In the genomic region with DNA sequence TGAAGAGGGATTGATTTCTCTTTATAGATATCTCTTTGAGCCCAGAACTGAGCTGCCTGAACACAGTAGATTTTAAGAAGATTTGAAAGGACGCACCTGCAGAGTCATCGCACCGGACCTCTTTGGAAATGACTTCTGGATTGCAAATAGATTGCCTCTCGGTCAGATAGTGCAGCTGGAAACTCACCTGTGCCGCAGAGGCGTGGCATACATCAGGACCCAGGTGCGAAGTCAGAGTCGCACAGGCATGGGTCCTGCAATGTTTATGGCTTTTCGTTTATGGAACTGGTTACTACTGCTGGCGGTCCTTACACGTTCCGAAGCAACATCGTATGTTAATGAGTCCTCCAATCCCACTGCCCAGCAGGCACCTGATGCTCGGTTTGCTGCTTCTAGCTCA, we compare ENCODE assay signal across 17 mouse cellular contexts. TPM values are rescaled to one million over a fixed set of nuclear protein-coding genes. Genes with fewer than 3 reads are reported as not detected.
DNase-seq lines count a peak whose midpoint lies in the region; ATAC-seq and TF ChIP-seq lines count a peak whose summit lies in the region.
"Had no signal": no experiment of that assay in that cellular context is flagged by ENCODE, and none has a peak within 500 bp of the region (broad histone marks: within the 10 kb centered on the region; RNA-seq: fewer than 3 reads in every experiment).

No protein-coding gene starts in this region.

- DNase-seq in hindbrain, embryonic 14.5 days (ENCODE audit: low spot score), result no peak
- no peak for DNase-seq in limb, embryonic 10.5 days (ENCODE audit: low spot score)
- DNase-seq in urinary bladder, adult 18-20 months (ENCODE audit: low spot score in 2 of 2), result no peak
- DNase-seq: adrenal gland, postnatal 25 days; heart, adult 2 months had no signal

- no peaks in the 10 kb centered on the region for H3K4me1 ChIP-seq in hindbrain, embryonic 14.5 days (replicated peaks; ENCODE audit: control insufficient read depth, insufficient read depth, low read length)
- 0 out of 2 replicates have a peak, but pooled peaks cover 2% of the 10 kb centered on the region for H3K4me1 ChIP-seq in hindbrain, embryonic 13.5 days (replicated peaks)
- no peaks in the 10 kb centered on the region for H3K4me1 ChIP-seq in limb, embryonic 12.5 days (replicated peaks)
- no peaks in the 10 kb centered on the region for H3K4me1 ChIP-seq in limb, embryonic 10.5 days
- H3K4me1 ChIP-seq in intestine, embryonic 15.5 days (replicated peaks), result no peaks in the 10 kb centered on the region
- H3K4me1 ChIP-seq in intestine, postnatal 0 days (replicated peaks; ENCODE audit: control insufficient read depth, insufficient read depth, low read length), result no peaks in the 10 kb centered on the region
- H3K4me1 ChIP-seq: forebrain, embryonic 15.5 days; limb, embryonic 13.5 days had no signal

- WGBS in hindbrain, embryonic 14.5 days, result 69% methylated on average over 14 of the region's 14 CpGs
- WGBS in hindbrain, embryonic 13.5 days, result 76% methylated on average over 14 of the region's 14 CpGs
- WGBS in limb, embryonic 12.5 days, result 61% methylated on average over 14 of the region's 14 CpGs
- WGBS in limb, embryonic 10.5 days, result 67% methylated on average over 14 of the region's 14 CpGs
- WGBS in intestine, embryonic 15.5 days, result 54% methylated on average over 14 of the region's 14 CpGs
- WGBS in intestine, postnatal 0 days, result 41% methylated on average over 14 of the region's 14 CpGs

- no peak for ATAC-seq in hindbrain, embryonic 14.5 days (ENCODE audit: low FRiP score)
- no peak for ATAC-seq in hindbrain, embryonic 13.5 days (ENCODE audit: low FRiP score)
- no peak for ATAC-seq in limb, embryonic 12.5 days (ENCODE audit: insufficient number of reproducible peaks, insufficient read depth, low FRiP score, low TSS enrichment, low read depth)
- ATAC-seq in intestine, embryonic 15.5 days, result peak; percentile 47; the same call in 1 of the 2 replicates
- no peak for ATAC-seq in intestine, postnatal 0 days
- ATAC-seq: activated CD4-positive, CD25-positive, alpha-beta regulatory T cell, adult 4 months; Patski had no signal

- no peaks in the 10 kb centered on the region for H3K36me3 ChIP-seq in hindbrain, embryonic 14.5 days (replicated peaks; ENCODE audit: control insufficient read depth, insufficient read depth)
- no peaks in the 10 kb centered on the region for H3K36me3 ChIP-seq in hindbrain, embryonic 13.5 days
- H3K36me3 ChIP-seq in limb, embryonic 12.5 days, result no peaks in the 10 kb centered on the region
- no peaks in the 10 kb centered on the region for H3K36me3 ChIP-seq in limb, embryonic 10.5 days
- no peaks in the 10 kb centered on the region for H3K36me3 ChIP-seq in intestine, embryonic 15.5 days
- no peaks in the 10 kb centered on the region for H3K36me3 ChIP-seq in intestine, postnatal 0 days (ENCODE audit: control insufficient read depth, insufficient read depth)
- H3K36me3 ChIP-seq: forebrain, embryonic 15.5 days; limb, embryonic 13.5 days had no signal

- H3K9ac ChIP-seq in hindbrain, embryonic 14.5 days, result no peak overlapping the region
- no peak overlapping the region for H3K9ac ChIP-seq in hindbrain, embryonic 13.5 days
- H3K9ac ChIP-seq in limb, embryonic 12.5 days (replicated peaks), result no peak overlapping the region
- no peak overlapping the region for H3K9ac ChIP-seq in intestine, embryonic 15.5 days
- H3K9ac ChIP-seq in intestine, postnatal 0 days (ENCODE audit: low read depth, low read length), result no peak overlapping the region
- H3K9ac ChIP-seq: forebrain, embryonic 15.5 days; limb, embryonic 13.5 days; liver, embryonic 14.5 days had no signal

- H3K4me2 ChIP-seq in hindbrain, embryonic 14.5 days (replicated peaks), result peak overlapping the region; percentile 28
- H3K4me2 ChIP-seq in hindbrain, embryonic 13.5 days, result no peak overlapping the region
- peak overlapping the region; percentile 19; the same call in 1 of the 2 replicates for H3K4me2 ChIP-seq in limb, embryonic 12.5 days
- peak overlapping the region; percentile 44 for H3K4me2 ChIP-seq in intestine, embryonic 15.5 days (replicated peaks)
- H3K4me2 ChIP-seq in intestine, postnatal 0 days (replicated peaks; ENCODE audit: low read depth), result peak overlapping the region; percentile 60
- H3K4me2 ChIP-seq: limb, embryonic 13.5 days had no signal

- H3K27ac ChIP-seq in hindbrain, embryonic 14.5 days, result no peak overlapping the region
- H3K27ac ChIP-seq in hindbrain, embryonic 13.5 days, result no peak overlapping the region
- H3K27ac ChIP-seq in limb, embryonic 12.5 days, result no peak overlapping the region
- no peak overlapping the region for H3K27ac ChIP-seq in limb, embryonic 10.5 days
- no peak overlapping the region for H3K27ac ChIP-seq in intestine, embryonic 15.5 days
- no peak overlapping the region for H3K27ac ChIP-seq in intestine, postnatal 0 days (ENCODE audit: low read depth, low read length)
- H3K27ac ChIP-seq: forebrain, embryonic 15.5 days; heart, adult 2 months; left cerebral cortex, adult 2 months; limb, embryonic 13.5 days; liver, embryonic 14.5 days had no signal

- H3K4me3 ChIP-seq in hindbrain, embryonic 14.5 days (replicated peaks; ENCODE audit: low read length), result no peak overlapping the region
- H3K4me3 ChIP-seq in hindbrain, embryonic 13.5 days, result no peak overlapping the region
- H3K4me3 ChIP-seq in limb, embryonic 12.5 days (replicated peaks), result no peak overlapping the region
- H3K4me3 ChIP-seq in limb, embryonic 10.5 days, result no peak overlapping the region
- no peak overlapping the region for H3K4me3 ChIP-seq in intestine, embryonic 15.5 days (replicated peaks)
- H3K4me3 ChIP-seq in intestine, postnatal 0 days (ENCODE audit: low read depth, low read length), result peak overlapping the region; percentile 17; the same call in 1 of the 2 replicates
- H3K4me3 ChIP-seq: erythroblast, embryonic 14.5 days; forebrain, embryonic 15.5 days; heart, adult 2 months; left cerebral cortex, adult 2 months; limb, embryonic 13.5 days had no signal

- no peaks in the 10 kb centered on the region for H3K9me3 ChIP-seq in hindbrain, embryonic 14.5 days (ENCODE audit: control insufficient read depth, low read length)
- H3K9me3 ChIP-seq in hindbrain, embryonic 13.5 days, result no peaks in the 10 kb centered on the region
- no peaks in the 10 kb centered on the region for H3K9me3 ChIP-seq in limb, embryonic 12.5 days
- H3K9me3 ChIP-seq in limb, embryonic 10.5 days (replicated peaks), result no peaks in the 10 kb centered on the region
- no peaks in the 10 kb centered on the region for H3K9me3 ChIP-seq in intestine, embryonic 15.5 days
- H3K9me3 ChIP-seq in intestine, postnatal 0 days (ENCODE audit: control insufficient read depth), result no peaks in the 10 kb centered on the region
- H3K9me3 ChIP-seq: forebrain, embryonic 15.5 days; limb, embryonic 13.5 days had no signal

- 0 out of 2 replicates have a peak, but pooled peaks cover 4% of the 10 kb centered on the region for H3K27me3 ChIP-seq in hindbrain, embryonic 14.5 days (ENCODE audit: control insufficient read depth, insufficient read depth, low read length)
- no peaks in the 10 kb centered on the region; the same call in 1 of the 2 replicates for H3K27me3 ChIP-seq in hindbrain, embryonic 13.5 days
- H3K27me3 ChIP-seq in limb, embryonic 12.5 days, result peaks cover 5% of the 10 kb centered on the region; the same call in 1 of the 2 replicates
- H3K27me3 ChIP-seq in limb, embryonic 10.5 days (ENCODE audit: low read depth, poor library complexity, severe bottlenecking), result peaks cover 7% of the 10 kb centered on the region; the same call in 1 of the 2 replicates
- no peaks in the 10 kb centered on the region for H3K27me3 ChIP-seq in intestine, embryonic 15.5 days (replicated peaks)
- no peaks in the 10 kb centered on the region for H3K27me3 ChIP-seq in intestine, postnatal 0 days (replicated peaks; ENCODE audit: control insufficient read depth, insufficient read depth, low read length)
- H3K27me3 ChIP-seq: forebrain, embryonic 15.5 days had no signal

- no peak for TF ChIP-seq CTCF in intestine, postnatal 0 days (IDR thresholded peaks at IDR 0.05; ENCODE audit: low read depth)

RNA-seq across cellular contexts. Expression of a gene that starts 0.4 kb away (rescaled TPM):
- 0.39 TPM in 1 of 2 replicates, not detected in the other for polyA plus RNA-seq in hindbrain, embryonic 14.5 days (2014; fragmentation: Nextera tagmentation; extraction: Ambion mirVana)
- polyA plus RNA-seq in hindbrain, embryonic 13.5 days (2015; fragmentation: Nextera tagmentation; extraction: Ambion mirVana), result 0.05 and 0.49 TPM in 2 replicates
- polyA plus RNA-seq in limb, embryonic 12.5 days (2016; fragmentation: Nextera tagmentation; extraction: Ambion mirVana), result not detected in 2 replicates
- polyA plus RNA-seq in limb, embryonic 10.5 days (2016; fragmentation: Nextera tagmentation; extraction: Ambion mirVana), result not detected in 2 replicates
- polyA plus RNA-seq in intestine, embryonic 15.5 days (2015; fragmentation: Nextera tagmentation; extraction: Ambion mirVana), result 0.11 TPM in 1 of 2 replicates, not detected in the other
- polyA plus RNA-seq in intestine, postnatal 0 days (2015; fragmentation: Nextera tagmentation; extraction: Ambion mirVana), result 0.20 and 0.38 TPM in 2 replicates
- polyA plus RNA-seq: activated CD4-positive, CD25-positive, alpha-beta regulatory T cell, adult 4 months; embryonic facial prominence, embryonic 11.5 days; erythroblast, embryonic 14.5 days; forebrain, embryonic 15.5 days; limb, embryonic 13.5 days; liver, embryonic 14.5 days; Patski had no signal
